Mouse (Mus musculus): ENCODE measurements at regions not wholly inside any gene's neighbourhood (a gene's known extent, or its start where the extent isn't known, plus 50 kb on each side); places are given as distances from the start of the nearest gene placed in this dataset.

DNA sequence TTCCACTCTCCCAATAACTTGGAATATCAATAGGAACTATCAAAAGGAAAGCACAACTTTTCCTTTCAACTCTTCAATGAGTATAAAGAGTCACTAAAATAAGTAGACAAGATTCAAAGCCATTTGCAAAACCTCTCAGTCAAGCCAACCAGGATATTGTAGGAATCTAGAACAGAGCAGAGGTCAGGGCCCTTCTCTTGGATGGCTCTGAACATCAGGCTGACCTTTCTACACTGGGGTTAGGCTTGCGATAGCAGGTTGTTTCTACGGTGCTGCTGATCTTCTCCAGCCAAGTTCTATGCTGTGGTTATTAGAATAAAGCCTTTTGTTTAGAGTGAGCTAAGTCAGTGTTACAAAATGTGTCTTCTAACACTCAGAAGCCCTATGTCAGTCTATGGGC lies 658.6 kb downstream of the Ofcc1 start:
- no peak for DNase-seq

GRCm38 (mm10) chr13:39691291-39692024 lies 669.8 kb downstream of the Ofcc1 start:
- DNase-seq: no peak

DNA sequence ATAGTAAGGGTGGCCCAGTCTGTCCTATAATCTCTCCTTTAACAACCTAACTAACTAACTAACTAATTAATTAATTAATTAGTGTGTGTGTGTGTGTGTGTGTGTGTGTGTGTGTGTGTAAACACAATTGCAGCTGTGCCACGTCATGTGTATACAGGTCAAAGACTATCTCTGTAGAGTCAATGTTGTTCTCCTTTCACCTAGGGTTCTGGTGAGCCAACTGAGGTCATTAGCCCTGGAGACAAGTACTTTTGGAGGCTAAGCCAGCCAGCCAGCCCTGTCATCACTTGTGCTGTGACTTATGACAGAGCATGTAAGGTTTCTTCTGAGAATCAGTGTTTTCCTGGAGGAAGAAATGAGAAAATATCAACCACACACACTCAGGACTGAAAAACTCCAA lies 696.7 kb downstream of the Ofcc1 start:
- DNase-seq: no peak

DNA sequence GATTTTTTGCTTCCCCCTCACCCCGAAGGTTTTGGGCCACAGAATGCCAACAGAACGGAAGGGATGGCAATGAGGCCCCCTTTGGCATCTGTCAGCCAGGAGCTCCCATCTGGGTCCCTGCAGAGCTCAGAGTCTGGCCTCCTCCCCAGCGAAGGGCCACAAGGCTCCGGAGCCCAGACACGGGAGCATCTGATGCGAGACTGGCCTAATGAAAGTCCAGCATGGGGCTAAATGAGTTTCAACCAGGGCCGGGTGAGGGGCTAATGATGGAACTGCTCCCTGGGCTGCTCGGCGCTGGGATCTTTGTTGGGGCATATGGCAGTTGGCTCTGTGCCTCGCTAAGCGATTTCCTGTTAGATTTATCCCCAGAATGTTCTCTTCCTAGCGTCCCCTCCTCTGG lies 688.8 kb upstream of the Slc35b3 start:
- no peak for DNase-seq

GRCm38 (mm10) chr13:39647367-39647766 lies 686.7 kb upstream of the Slc35b3 start:
- peak; percentile 14 to 71 for DNase-seq

DNA sequence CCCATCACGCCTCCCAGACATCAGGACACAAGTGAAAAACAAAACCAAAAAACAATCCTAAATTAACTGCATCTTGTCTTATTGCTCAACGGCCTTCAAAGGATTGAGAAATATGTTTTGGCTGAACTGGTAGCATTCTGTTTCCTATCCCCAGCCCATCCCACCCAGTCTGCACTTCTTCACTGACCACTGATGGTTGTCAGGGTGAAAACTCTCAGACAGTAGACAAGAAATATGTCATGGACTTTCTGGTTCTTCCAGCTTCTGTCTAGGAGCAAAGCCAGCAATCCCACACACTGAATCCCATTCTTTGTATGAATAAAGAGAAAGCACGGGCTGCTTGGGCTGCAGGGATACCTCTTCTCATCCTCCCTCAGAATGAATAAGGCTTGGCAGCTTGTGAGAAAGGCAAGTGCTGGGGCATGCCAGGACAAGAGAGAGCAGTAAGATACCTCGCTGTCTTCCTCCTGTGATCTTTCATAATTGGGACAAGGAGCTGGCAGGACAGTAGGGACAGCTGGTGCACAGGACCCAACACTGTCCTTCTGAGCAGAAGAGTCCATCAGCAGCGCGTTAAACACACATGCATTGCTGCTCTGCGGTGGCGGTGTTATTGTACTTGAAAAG lies 670.9 kb upstream of the Slc35b3 start:
- DNase-seq: no peak

Measured in kidney, postnatal 36 days (tissue).